ENCODE assay signal across 8 mouse cellular contexts in genomic region chr5:150717775-150718174, GRCm38 (mm10). TPM values are rescaled to one million over a fixed set of nuclear protein-coding genes. Genes with fewer than 3 reads are reported as not detected.
DNase-seq lines count a peak whose midpoint lies in the region; ATAC-seq and TF ChIP-seq lines count a peak whose summit lies in the region.
"Had no signal": no experiment of that assay in that cellular context is flagged by ENCODE, and none has a peak within 500 bp of the region (broad histone marks: within the 10 kb centered on the region; RNA-seq: fewer than 3 reads in every experiment).

No protein-coding gene starts in this region.

- dilution Hi-C loops in CH12.LX (cut with MboI; ENCODE audit: extremely low pct_ligation_motif_present, extremely low pct_unique_long_range_greater_than_20kb, low sequenced_read_pairs): no loop called here

- no peak for TF ChIP-seq POLR2A in CH12.LX (IDR thresholded peaks at IDR 0.05; ENCODE audit: low read depth, low read length)
- no peak for TF ChIP-seq POLR2A in limb, embryonic 14.5 days (IDR thresholded peaks at IDR 0.05; ENCODE audit: borderline replicate concordance, extremely low read depth, insufficient read depth, insufficient read length)

- no peak overlapping the region for H3K9ac ChIP-seq in CH12.LX (ENCODE audit: insufficient read depth, low read depth)
- H3K9ac ChIP-seq in limb, embryonic 14.5 days (ENCODE audit: low read depth, low read length, severe bottlenecking): no peak overlapping the region
- H3K9ac ChIP-seq: hindbrain, embryonic 15.5 days had no signal

- TF ChIP-seq EP300 in CH12.LX (IDR thresholded peaks at IDR 0.05; ENCODE audit: low read length): no peak

- H3K4me3 ChIP-seq in CH12.LX (replicated peaks in 1 of 3; ENCODE audit: low read depth in 2 of 3, low read length in 2 of 3, poor library complexity in 1 of 3): no peak overlapping the region
- H3K4me3 ChIP-seq in limb, embryonic 14.5 days (replicated peaks; ENCODE audit: low read length): no peak overlapping the region
- H3K4me3 ChIP-seq: hindbrain, embryonic 15.5 days had no signal

- ATAC-seq in limb, embryonic 14.5 days (ENCODE audit: low FRiP score, low read depth): no peak
- peak; percentile 53; the same call in 1 of the 2 replicates for ATAC-seq in monocyte, adult 5-6 weeks (replicated peaks; ENCODE audit: insufficient number of reproducible peaks, low FRiP score, low TSS enrichment, poor library complexity, severe bottlenecking)

- H3K9me3 ChIP-seq in CH12.LX (replicated peaks; ENCODE audit: low read length): no peaks in the 10 kb centered on the region
- H3K9me3 ChIP-seq in limb, embryonic 14.5 days (ENCODE audit: control insufficient read depth, low read length): no peaks in the 10 kb centered on the region
- H3K9me3 ChIP-seq: hindbrain, embryonic 15.5 days had no signal

- peak; percentile 61 to 75; a peak in 3 of 4 replicates for TF ChIP-seq CTCF in CH12.LX (conservative IDR thresholded peaks at IDR 0.05 in 1 of 2, IDR thresholded peaks at IDR 0.05 in 1 of 2; ENCODE audit: low read depth in 2 of 2, low read length in 2 of 2)

- whole genome bisulfite sequencing in limb, embryonic 14.5 days: 23% methylated on average over 4 of the region's 4 CpGs

- in situ Hi-C loops in CH12.LX (cut with MboI; ENCODE audit: low pct_ligation_motif_present, low pct_unique_long_range_greater_than_20kb, low sequenced_read_pairs): no loop called here

- DNase-seq in A20 (ENCODE audit: low read depth, low spot score): peak; percentile 65
- peak; percentile 70 for DNase-seq in CH12.LX (ENCODE audit: extremely low read depth)
- peak; percentile 13 for DNase-seq in cerebellum, adult 8-10 months
- DNase-seq in forelimb bud, embryonic 11.5 days (ENCODE audit: low read depth, low spot score): peak; percentile 55
- DNase-seq in limb, embryonic 14.5 days (ENCODE audit: low spot score): peak; percentile 58
- no peak for DNase-seq in frontal cortex, postnatal 14 days (ENCODE audit: low spot score in 2 of 2)

- H3K79me2 ChIP-seq in CH12.LX (replicated peaks; ENCODE audit: control insufficient read depth, extremely low read depth, insufficient read depth, poor library complexity, severe bottlenecking): peaks cover 4% of the 10 kb centered on the region

- peak; percentile 38 for TF ChIP-seq RAD21 in CH12.LX (IDR thresholded peaks at IDR 0.05; ENCODE audit: low read depth, low read length)

- H3K27me3 ChIP-seq in CH12.LX (replicated peaks): no peaks in the 10 kb centered on the region
- H3K27me3 ChIP-seq in limb, embryonic 14.5 days (ENCODE audit: control insufficient read depth, insufficient read depth, low read length): no peaks in the 10 kb centered on the region
- H3K27me3 ChIP-seq: hindbrain, embryonic 15.5 days had no signal

- H3K4me1 ChIP-seq in CH12.LX (ENCODE audit: control insufficient read depth in 1 of 2, insufficient read depth in 2 of 2): peaks cover 0 to 13% of the 10 kb centered on the region in 2 experiments; a peak in 2 of 4 replicates
- H3K4me1 ChIP-seq in limb, embryonic 14.5 days (ENCODE audit: control insufficient read depth, insufficient read depth, low read length): no peaks in the 10 kb centered on the region
- H3K4me1 ChIP-seq: hindbrain, embryonic 15.5 days had no signal

- no peak overlapping the region for H3K27ac ChIP-seq in CH12.LX (ENCODE audit: insufficient read depth, low read depth)
- H3K27ac ChIP-seq in limb, embryonic 14.5 days (replicated peaks; ENCODE audit: low read depth, low read length): no peak overlapping the region
- H3K27ac ChIP-seq: hindbrain, embryonic 15.5 days had no signal

- no peak overlapping the region for H3K4me2 ChIP-seq in CH12.LX (ENCODE audit: insufficient read depth, low read depth, poor library complexity, severe bottlenecking)
- no peak overlapping the region for H3K4me2 ChIP-seq in limb, embryonic 14.5 days (replicated peaks; ENCODE audit: low read depth, low read length, severe bottlenecking)
- H3K4me2 ChIP-seq: hindbrain, embryonic 15.5 days had no signal

- peaks cover 2 to 27% of the 10 kb centered on the region in 2 experiments for H3K36me3 ChIP-seq in CH12.LX (replicated peaks in 1 of 2; ENCODE audit: control insufficient read depth in 1 of 2, insufficient read depth in 1 of 2, low read length in 1 of 2)
- H3K36me3 ChIP-seq in limb, embryonic 14.5 days (ENCODE audit: control insufficient read depth, insufficient read depth, low read length): peaks cover 22% of the 10 kb centered on the region

TF ChIP-seq in CH12.LX, 34 proteins besides CTCF, POLR2A, EP300 and RAD21:
- TF ChIP-seq NELFE (IDR thresholded peaks at IDR 0.05; ENCODE audit: low read depth, low read length) (no peak), SMC3 (IDR thresholded peaks at IDR 0.05; ENCODE audit: low read depth, low read length) (peak; percentile 62)

RNA-seq across cellular contexts. Expression of gene Pds5b, which starts 44.2 kb away (rescaled TPM):
- total RNA-seq in CH12.LX (2012; rRNA removed) (14.3 and 15.0 TPM in 2 replicates), CH12.LX (2014; rRNA removed) (27.4 and 27.5 TPM in 2 replicates)
- 26.0 and 31.1 TPM in 2 replicates for polyA plus RNA-seq in CH12.LX (2012; ENCODE audit: insufficient read length, low read depth)
- polyA plus RNA-seq in limb, embryonic 14.5 days (2012; rRNA removed): 40.0 and 41.3 TPM in 2 replicates
- 41.6 and 47.6 TPM in 2 replicates for polyA plus RNA-seq in limb, embryonic 14.5 days (2014; fragmentation: Nextera tagmentation; extraction: Ambion mirVana)
- 17.0 to 45.7 TPM (median 21.6 TPM) in 3 replicates for total RNA-seq in monocyte, adult 5-6 weeks (2017)

RNA-seq across cellular contexts. Expression of gene N4bp2l2, which starts 51.8 kb away (rescaled TPM):
- total RNA-seq in CH12.LX (2012; rRNA removed) (53.1 and 65.3 TPM in 2 replicates), CH12.LX (2014; rRNA removed) (84.4 and 96.5 TPM in 2 replicates)
- polyA plus RNA-seq in CH12.LX (2012; ENCODE audit: insufficient read length, low read depth): 80.0 and 84.9 TPM in 2 replicates
- 28.5 and 35.0 TPM in 2 replicates for polyA plus RNA-seq in limb, embryonic 14.5 days (2012; rRNA removed)
- polyA plus RNA-seq in limb, embryonic 14.5 days (2014; fragmentation: Nextera tagmentation; extraction: Ambion mirVana): 52.6 and 57.3 TPM in 2 replicates
- 113 to 172 TPM (median 148 TPM) in 3 replicates for total RNA-seq in monocyte, adult 5-6 weeks (2017)

Comparison
In these comparisons a context has a peak if more than half of its experiments do, and no peak if none do; other contexts are left out.
1. DNase-seq: peak in A20 (single experiment), CH12.LX (single experiment), cerebellum, adult 8-10 months (single experiment), forelimb bud, embryonic 11.5 days (single experiment) and limb, embryonic 14.5 days (single experiment); none in frontal cortex, postnatal 14 days (0 of 2).